8 mouse cellular contexts compared by ENCODE assay signal in genomic region chr3:57846912-57847759, GRCm38 (mm10). TPM values are rescaled to one million over a fixed set of nuclear protein-coding genes. Genes with fewer than 3 reads are reported as not detected.
DNase-seq lines count a peak whose midpoint lies in the region; ATAC-seq and TF ChIP-seq lines count a peak whose summit lies in the region.

No protein-coding gene starts in this region.

- H3K4me3 ChIP-seq in hindbrain, embryonic 15.5 days: peak overlapping the region; percentile 93
- H3K4me3 ChIP-seq in left cerebral cortex, adult 2 months: peak overlapping the region; percentile 86

- H3K4me2 ChIP-seq in hindbrain, embryonic 15.5 days: peak overlapping the region; percentile 68

- H3K36me3 ChIP-seq in hindbrain, embryonic 15.5 days: peaks cover 24% of the 10 kb centered on the region

- peak; percentile 86 for DNase-seq in Muller cell, postnatal 12 days (ENCODE audit: inconsistent ontology term)
- peak; percentile 77 for DNase-seq in cerebellum, adult 9-10 months
- DNase-seq in gastrocnemius, adult 18-20 months (ENCODE audit: low spot score): peak; percentile 54
- peak; percentile 67 for DNase-seq in left cerebral cortex, adult 2 months (ENCODE audit: extremely low spot score in 1 of 2, low spot score in 2 of 2)
- peak; percentile 77 to 79 for DNase-seq in right cerebral cortex, postnatal 10 days (ENCODE audit: low spot score in 2 of 2)
- peak; percentile 61 for DNase-seq in urinary bladder, postnatal 14 days (ENCODE audit: low spot score)

- no peak for TF ChIP-seq CTCF in left cerebral cortex, adult 2 months (IDR thresholded peaks at IDR 0.05)

- peak overlapping the region; percentile 99 for H3K27ac ChIP-seq in hindbrain, embryonic 15.5 days (replicated peaks)
- H3K27ac ChIP-seq in left cerebral cortex, adult 2 months: peak overlapping the region; percentile 99

- no peaks in the 10 kb centered on the region for H3K27me3 ChIP-seq in hindbrain, embryonic 15.5 days

- intact Hi-C loops in left cerebral cortex, adult 2 months (cut with DNase I): loop anchor here (1.0 to 10.0 kb wide), 6 partner anchors 35 to 678 kb away; partner anchors contain the start of genes Eif2a, Serp1 and Tsc22d2

- WGBS in hindbrain, embryonic 15.5 days: under 1% methylated on average over 75 of the region's 104 CpGs

- H3K4me1 ChIP-seq in hindbrain, embryonic 15.5 days (replicated peaks): peaks cover 27% of the 10 kb centered on the region

- ATAC-seq in hindbrain, embryonic 15.5 days (ENCODE audit: low FRiP score, low read depth): peak; percentile 88
- ATAC-seq in megakaryocyte, adult 5-6 weeks (ENCODE audit: poor library complexity, severe bottlenecking): peak; percentile 68

- peak overlapping the region; percentile 99 for H3K9ac ChIP-seq in hindbrain, embryonic 15.5 days

- no peaks in the 10 kb centered on the region for H3K9me3 ChIP-seq in hindbrain, embryonic 15.5 days

RNA-seq across cellular contexts. Expression of gene Pfn2, which starts 0.7 kb away (rescaled TPM):
- 100 to 1,000 TPM; 189 to 190 TPM for total RNA-seq in gastrocnemius, adult 18-20 months (2021)
- 660 and 679 TPM in 2 replicates for polyA plus RNA-seq in hindbrain, embryonic 15.5 days (2015; fragmentation: Nextera tagmentation; extraction: Ambion mirVana)
- total RNA-seq in left cerebral cortex, adult 2 months (2021): 100 to 1,000 TPM; 463 to 512 TPM
- total RNA-seq in megakaryocyte, adult 5-6 weeks (2015): 0.32 TPM in 1 of 2 replicates, not detected in the other
- not detected in 2 replicates for total RNA-seq in megakaryocyte, adult 5-6 weeks (2017)

Comparison
In these comparisons a context has a peak if more than half of its experiments do, and no peak if none do; other contexts are left out.
1. Peak in every context shown above with its lines: DNase-seq, ATAC-seq, H3K4me3 ChIP-seq and H3K27ac ChIP-seq.
2. RNA of gene Pfn2, which starts 0.7 kb away (total RNA-seq): 463 to 512 TPM in left cerebral cortex, adult 2 months and 189 to 190 TPM in gastrocnemius, adult 18-20 months; 0.32 TPM in megakaryocyte, adult 5-6 weeks; every median in the first group is over 100 times any median in the second.